Mouse (Mus musculus) MEL (cell line): ENCODE data around the gene Copz1.

ENCODE experiments used
- BHLHE40 ChIP-seq: IDR thresholded peaks from 2 replicates; pipeline ENCODE4 v1.6.1; 2012; ENCODE audit warnings: low read depth, mild to moderate bottlenecking, inconsistent platforms, low read length, improper control_type of control experiment, borderline replicate concordance
- MXI1 ChIP-seq: IDR thresholded peaks from 2 replicates; pipeline ENCODE4 v1.6.1; 2011; ENCODE audit warnings: mild to moderate bottlenecking, low read depth, low read length, improper control_type of control experiment
- POLR2A ChIP-seq, 2 experiments: IDR thresholded peaks; 2 replicates each; pipeline ENCODE4 v1.6.1; 2011 to 2012; ENCODE audit warnings: low read length in 2 of 2, mild to moderate bottlenecking in 2 of 2, control low read depth in 1 of 2, improper control_type of control experiment in 1 of 2, low read depth in 1 of 2, moderate library complexity in 1 of 2; ENCODE audit not compliant: control insufficient read depth in 1 of 2, insufficient read depth in 1 of 2, poor library complexity in 1 of 2

DNA sequence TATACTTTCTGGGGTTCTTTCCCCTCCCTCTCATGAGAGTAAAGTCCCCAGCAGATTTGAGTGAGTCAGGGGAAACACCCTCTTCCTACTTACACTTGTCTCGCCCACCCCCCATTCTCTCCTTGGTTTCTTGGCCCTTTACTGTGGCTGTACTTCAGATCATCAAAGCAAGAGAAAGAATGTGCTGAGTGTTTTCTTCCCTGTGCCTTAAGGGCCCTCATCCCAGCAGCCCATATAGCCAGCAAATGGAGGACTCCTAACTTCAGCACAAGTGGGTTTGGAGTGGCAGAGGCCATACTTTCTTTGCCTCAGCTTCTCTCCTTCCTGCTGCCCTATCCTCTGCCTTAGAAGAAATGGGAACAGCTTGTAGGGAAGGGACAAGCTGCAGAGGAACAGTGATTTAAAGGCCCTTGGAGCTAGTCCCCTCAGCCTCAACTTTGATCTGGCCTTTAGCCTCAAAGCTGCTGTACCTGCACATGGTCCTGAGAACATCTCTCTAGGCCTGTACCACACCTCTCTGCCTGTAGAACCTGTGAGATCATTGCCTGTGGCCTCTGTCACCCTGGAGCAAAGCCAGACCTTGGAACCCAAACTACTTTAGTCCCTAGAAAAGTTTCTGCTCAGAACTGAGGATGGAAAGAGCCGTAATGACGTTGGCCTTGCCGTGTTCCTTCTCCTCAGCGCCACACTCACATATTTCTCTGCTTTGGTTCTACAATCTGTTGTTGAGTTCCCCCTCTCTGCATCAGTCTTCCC, 26.5 kb downstream of the Copz1 start:
- TF ChIP-seq BHLHE40 (no peak), POLR2A (IDR thresholded peaks at IDR 0.05; ENCODE audit: control insufficient read depth in 1 of 2, insufficient read depth in 1 of 2, low read depth in 1 of 2, low read length in 2 of 2, poor library complexity in 1 of 2) (no peak), MXI1 (no peak)
